Mouse (Mus musculus): Measurements from ENCODE around the gene Sphk2. TPM values are rescaled to one million over a fixed set of nuclear protein-coding genes. Genes with fewer than 3 reads are reported as not detected.

Sphk2 gene
- polyA plus RNA-seq, 1 experiment: 16.9 TPM

DNA sequence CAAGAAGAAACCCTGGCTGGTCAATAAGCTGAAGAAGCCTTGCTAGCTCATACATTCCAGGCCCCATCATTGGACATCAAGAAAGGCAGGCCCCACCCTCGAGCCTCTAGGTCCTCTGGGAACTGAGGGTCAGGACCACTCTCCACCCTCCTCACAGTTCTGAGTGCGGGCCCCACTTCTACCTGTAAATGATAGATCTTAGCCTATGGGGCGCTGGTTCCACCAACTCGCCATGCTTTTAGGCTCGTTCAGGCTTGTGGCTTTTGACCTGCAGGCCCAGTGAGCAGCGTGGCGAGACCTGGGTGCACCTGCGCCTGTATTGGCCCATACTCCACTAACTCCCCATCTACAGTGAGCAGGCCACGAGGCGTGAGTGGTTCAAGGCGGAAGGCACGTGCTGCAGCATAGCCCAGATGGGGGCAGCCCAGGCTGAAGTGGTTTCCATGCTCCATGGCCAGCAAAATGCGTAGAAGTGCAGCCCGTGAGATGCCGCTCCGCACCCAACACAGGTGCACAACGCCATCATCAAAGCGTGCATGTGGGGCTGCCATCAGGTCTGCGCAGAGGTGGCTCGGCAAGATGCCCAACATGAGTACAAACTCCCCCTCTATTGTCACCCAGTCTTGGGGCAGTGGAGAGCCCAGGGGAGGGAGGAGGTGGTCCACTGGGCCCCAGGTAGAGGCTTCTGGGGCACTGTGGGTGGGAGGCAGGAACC, 7.2 kb downstream of the Sphk2 start:
- no peak overlapping the region for H3ac ChIP-seq (ENCODE audit: control insufficient read depth, insufficient read length, low read depth)
- TF ChIP-seq MYOG (IDR thresholded peaks at IDR 0.05; ENCODE audit: control insufficient read depth, extremely low read depth, insufficient read length) (no peak), USF1 (IDR thresholded peaks at IDR 0.05; ENCODE audit: low read depth) (no peak), CEBPB (IDR thresholded peaks at IDR 0.05; ENCODE audit: low read depth) (no peak), MAX (IDR thresholded peaks at IDR 0.05) (no peak), FOSL1 (IDR thresholded peaks at IDR 0.05; ENCODE audit: insufficient read depth, low read length, poor library complexity, severe bottlenecking) (no peak), MYOD1 (IDR thresholded peaks at IDR 0.05; ENCODE audit: control insufficient read depth, insufficient read length, low read depth) (no peak), CTCF (IDR thresholded peaks at IDR 0.05; ENCODE audit: control insufficient read depth, insufficient read depth, insufficient read length) (no peak)
- H3K36me3 ChIP-seq (ENCODE audit: control insufficient read depth, insufficient read depth): no peaks in the 10 kb centered on the region
- peaks cover 17% of the 10 kb centered on the region for H3K79me2 ChIP-seq (ENCODE audit: control insufficient read depth, insufficient read depth)
- H3K4me3 ChIP-seq (ENCODE audit: insufficient read depth, poor library complexity, severe bottlenecking): no peak overlapping the region
- H3K79me3 ChIP-seq (ENCODE audit: low read depth): peaks cover 9% of the 10 kb centered on the region
- H3K27me3 ChIP-seq (ENCODE audit: control insufficient read depth, insufficient read depth, insufficient read length): no peaks in the 10 kb centered on the region

GRCm38 (mm10) chr7:45709677-45710355, 8.0 kb downstream of the Sphk2 start:
- Histone ChIP-seq H3K79me2 (ENCODE audit: control insufficient read depth, insufficient read depth) (peaks cover 11% of the 10 kb centered on the region), H3ac (ENCODE audit: control insufficient read depth, insufficient read length, low read depth) (no peak overlapping the region), H3K36me3 (ENCODE audit: control insufficient read depth, insufficient read depth) (no peaks in the 10 kb centered on the region), H3K4me3 (ENCODE audit: insufficient read depth, poor library complexity, severe bottlenecking) (no peak overlapping the region), H3K79me3 (ENCODE audit: low read depth) (peaks cover 5% of the 10 kb centered on the region), H3K27me3 (ENCODE audit: control insufficient read depth, insufficient read depth, insufficient read length) (no peaks in the 10 kb centered on the region)
- TF ChIP-seq FOSL1 (IDR thresholded peaks at IDR 0.05; ENCODE audit: insufficient read depth, low read length, poor library complexity, severe bottlenecking) (no peak), MYOG (IDR thresholded peaks at IDR 0.05; ENCODE audit: control insufficient read depth, extremely low read depth, insufficient read length) (no peak), CEBPB (IDR thresholded peaks at IDR 0.05; ENCODE audit: low read depth) (no peak), USF1 (IDR thresholded peaks at IDR 0.05; ENCODE audit: low read depth) (no peak), CTCF (IDR thresholded peaks at IDR 0.05; ENCODE audit: control insufficient read depth, insufficient read depth, insufficient read length) (no peak), MAX (IDR thresholded peaks at IDR 0.05) (no peak), MYOD1 (IDR thresholded peaks at IDR 0.05; ENCODE audit: control insufficient read depth, insufficient read length, low read depth) (no peak)

DNA sequence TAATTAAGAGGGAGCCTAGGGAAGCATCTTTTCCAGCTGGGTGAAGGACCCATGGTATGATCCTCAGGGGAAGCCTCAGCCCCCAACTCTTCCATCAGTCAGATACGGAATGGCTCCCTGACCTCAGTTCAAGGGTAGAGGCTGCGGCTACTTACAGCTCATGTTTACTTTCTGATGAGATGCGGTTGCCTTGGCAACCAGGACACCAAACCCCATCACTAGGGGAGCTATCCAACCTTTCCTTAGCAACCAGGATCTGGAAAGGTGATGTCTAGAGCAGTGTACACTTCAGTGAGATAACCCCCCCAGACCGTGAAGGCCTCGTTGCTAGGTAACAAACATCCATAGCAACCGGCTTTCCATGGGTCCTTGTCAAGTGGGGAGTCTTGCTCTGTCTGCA, 8.8 kb downstream of the Sphk2 start:
- Histone ChIP-seq H3K4me3 (ENCODE audit: insufficient read depth, poor library complexity, severe bottlenecking) (no peak overlapping the region), H3K27me3 (ENCODE audit: control insufficient read depth, insufficient read depth, insufficient read length) (no peaks in the 10 kb centered on the region), H3ac (ENCODE audit: control insufficient read depth, insufficient read length, low read depth) (no peak overlapping the region), H3K36me3 (ENCODE audit: control insufficient read depth, insufficient read depth) (no peaks in the 10 kb centered on the region), H3K79me3 (ENCODE audit: low read depth) (no peaks in the 10 kb centered on the region), H3K79me2 (ENCODE audit: control insufficient read depth, insufficient read depth) (peaks cover 3% of the 10 kb centered on the region)
- TF ChIP-seq FOSL1 (IDR thresholded peaks at IDR 0.05; ENCODE audit: insufficient read depth, low read length, poor library complexity, severe bottlenecking) (no peak), CTCF (IDR thresholded peaks at IDR 0.05; ENCODE audit: control insufficient read depth, insufficient read depth, insufficient read length) (no peak), MYOD1 (IDR thresholded peaks at IDR 0.05; ENCODE audit: control insufficient read depth, insufficient read length, low read depth) (no peak), CEBPB (IDR thresholded peaks at IDR 0.05; ENCODE audit: low read depth) (no peak), MAX (IDR thresholded peaks at IDR 0.05) (no peak), MYOG (IDR thresholded peaks at IDR 0.05; ENCODE audit: control insufficient read depth, extremely low read depth, insufficient read length) (no peak), USF1 (IDR thresholded peaks at IDR 0.05; ENCODE audit: low read depth) (no peak)

GRCm38 (mm10) chr7:45708221-45708761, 9.5 kb downstream of the Sphk2 start:
- Histone ChIP-seq H3K4me3 (ENCODE audit: insufficient read depth, poor library complexity, severe bottlenecking) (no peak overlapping the region), H3K27me3 (ENCODE audit: control insufficient read depth, insufficient read depth, insufficient read length) (no peaks in the 10 kb centered on the region), H3K79me2 (ENCODE audit: control insufficient read depth, insufficient read depth) (no peaks in the 10 kb centered on the region), H3K36me3 (ENCODE audit: control insufficient read depth, insufficient read depth) (no peaks in the 10 kb centered on the region), H3ac (ENCODE audit: control insufficient read depth, insufficient read length, low read depth) (no peak overlapping the region), H3K79me3 (ENCODE audit: low read depth) (no peaks in the 10 kb centered on the region)
- TF ChIP-seq MYOD1 (IDR thresholded peaks at IDR 0.05; ENCODE audit: control insufficient read depth, insufficient read length, low read depth): no peak

GRCm38 (mm10) chr7:45707375-45707967, 10.3 kb downstream of the Sphk2 start:
- peak overlapping the region; percentile 31 for H3ac ChIP-seq (ENCODE audit: control insufficient read depth, insufficient read length, low read depth)
- H3K79me3 ChIP-seq (ENCODE audit: low read depth): no peaks in the 10 kb centered on the region
- H3K79me2 ChIP-seq (ENCODE audit: control insufficient read depth, insufficient read depth): no peaks in the 10 kb centered on the region
- no peak overlapping the region for H3K4me3 ChIP-seq (ENCODE audit: insufficient read depth, poor library complexity, severe bottlenecking)
- TF ChIP-seq USF1 (IDR thresholded peaks at IDR 0.05; ENCODE audit: low read depth) (peak; percentile 87), FOSL1 (IDR thresholded peaks at IDR 0.05; ENCODE audit: insufficient read depth, low read length, poor library complexity, severe bottlenecking) (no peak), CTCF (IDR thresholded peaks at IDR 0.05; ENCODE audit: control insufficient read depth, insufficient read depth, insufficient read length) (no peak), MAX (IDR thresholded peaks at IDR 0.05) (peak; percentile 72), MYOD1 (IDR thresholded peaks at IDR 0.05; ENCODE audit: control insufficient read depth, insufficient read length, low read depth) (no peak), MYOG (IDR thresholded peaks at IDR 0.05; ENCODE audit: control insufficient read depth, extremely low read depth, insufficient read length) (no peak), CEBPB (IDR thresholded peaks at IDR 0.05; ENCODE audit: low read depth) (no peak)
- H3K36me3 ChIP-seq (ENCODE audit: control insufficient read depth, insufficient read depth): no peaks in the 10 kb centered on the region
- no peaks in the 10 kb centered on the region for H3K27me3 ChIP-seq (ENCODE audit: control insufficient read depth, insufficient read depth, insufficient read length)
